Mouse (Mus musculus) megakaryocyte-erythroid progenitor cell, adult 5 weeks (primary cell): Measurements from ENCODE around the gene Acd. TPM values are rescaled to one million over a fixed set of nuclear protein-coding genes. Genes with fewer than 3 reads are reported as not detected.

Experiments used
- polyA plus RNA-seq: library from polyadenylated mRNA; stranded (reverse); fragments of >175 nt; gene quantifications from 2 replicates; pipeline ENCODE4 v1.2.3, GENCODE M21; 2012

The Acd gene
- polyA plus RNA-seq, result 54.3 and 56.0 TPM in 2 replicates

GRCm38 (mm10) chr8:105700966-105701824, at the start of gene Acd, which contains the start of gene Pard6a:
Gene Acd (minus strand): TSS chr8:105701102.
Gene Pard6a (plus strand): TSS chr8:105701148.

GRCm38 (mm10) chr8:105707498-105708403, 6.8 kb upstream of the Acd start, which contains the start of the genes 4933405L10Rik and Enkd1:
Gene 4933405L10Rik (plus strand): TSS chr8:105707655.
Gene Enkd1 (minus strand): TSS chr8:105708210.

GRCm38 (mm10) chr8:105685796-105686308, 15.1 kb downstream of the Acd start, which contains the start of gene Carmil2:
Gene Carmil2 (plus strand): TSS chr8:105686274.

Other genes starting within 250 kb of the Acd start
- gene Tppp3, start 229.6 kb downstream of the Acd start, polyA plus RNA-seq, result 1.6 and 2.3 TPM in 2 replicates
- gene Zdhhc1, start 204.2 kb downstream of the Acd start, polyA plus RNA-seq, result 15.9 and 23.7 TPM in 2 replicates
- gene Hsd11b2, start 182.3 kb downstream of the Acd start, polyA plus RNA-seq, result 0.16 TPM in 1 of 2 replicates, not detected in the other
- 44.5 and 45.7 TPM in 2 replicates for gene Atp6v0d1, start 135.1 kb downstream of the Acd start, polyA plus RNA-seq
- 65.4 and 94.6 TPM in 2 replicates for gene Ripor1, start 95.8 kb downstream of the Acd start, polyA plus RNA-seq
- 179 and 218 TPM in 2 replicates for gene Ctcf, start 64.5 kb downstream of the Acd start, polyA plus RNA-seq
- 0.11 TPM in 1 of 2 replicates, not detected in the other for gene Agrp, start 63.7 kb downstream of the Acd start, polyA plus RNA-seq
- 61.0 and 111 TPM in 2 replicates for gene Carmil2, start 14.8 kb downstream of the Acd start, polyA plus RNA-seq
- gene Pard6a, start within 50 bp of the Acd start, polyA plus RNA-seq, result 4.3 and 6.8 TPM in 2 replicates
- not detected in 2 replicates for gene 4933405L10Rik, start 6.6 kb upstream of the Acd start, polyA plus RNA-seq
- gene Enkd1, start 7.1 kb upstream of the Acd start, polyA plus RNA-seq, result 52.5 and 60.2 TPM in 2 replicates
- 4.4 and 5.4 TPM in 2 replicates for gene Gfod2, start 57.6 kb upstream of the Acd start, polyA plus RNA-seq
- gene Ranbp10, start 126.2 kb upstream of the Acd start, polyA plus RNA-seq, result 18.8 and 21.4 TPM in 2 replicates
- not detected in 2 replicates for gene Tsnaxip1, start 126.6 kb upstream of the Acd start, polyA plus RNA-seq
- 19.2 and 20.7 TPM in 2 replicates for gene Cenpt, start 152.2 kb upstream of the Acd start, polyA plus RNA-seq
- 26.9 and 29.1 TPM in 2 replicates for gene Thap11, start 154.0 kb upstream of the Acd start, polyA plus RNA-seq
- gene Nutf2, start 159.5 kb upstream of the Acd start, polyA plus RNA-seq, result 152 and 172 TPM in 2 replicates
- 20.8 and 31.4 TPM in 2 replicates for gene Edc4, start 179.8 kb upstream of the Acd start, polyA plus RNA-seq
- gene Nrn1l, start 192.5 kb upstream of the Acd start, polyA plus RNA-seq, result 1.1 and 2.7 TPM in 2 replicates
- 11.2 and 12.3 TPM in 2 replicates for gene Pskh1, start 199.3 kb upstream of the Acd start, polyA plus RNA-seq
- 0.23 and 0.56 TPM in 2 replicates for gene Ctrl, start 232.8 kb upstream of the Acd start, polyA plus RNA-seq
- 590 and 652 TPM in 2 replicates for gene Psmb10, start 237.3 kb upstream of the Acd start, polyA plus RNA-seq
- gene Lcat, start 242.3 kb upstream of the Acd start, polyA plus RNA-seq, result 0.78 and 0.79 TPM in 2 replicates